Mouse (Mus musculus): ENCODE data around the gene Pate3. TPM values are rescaled to one million over a fixed set of nuclear protein-coding genes. Genes with fewer than 3 reads are reported as not detected.

The Pate3 gene
- polyA plus RNA-seq (2014; fragmentation: Illumina TruSeq; extraction: RNeasy Lipid Tissue Mini Kit (QIAGEN cat#74804); ENCODE audit: insufficient read depth, low read depth, low replicate concordance), result not detected

GRCm38 (mm10) chr9:35648102-35648501 is at the start of gene Pate3:
TSS of gene Pate3 (minus strand) at chr9:35648202.

DNA sequence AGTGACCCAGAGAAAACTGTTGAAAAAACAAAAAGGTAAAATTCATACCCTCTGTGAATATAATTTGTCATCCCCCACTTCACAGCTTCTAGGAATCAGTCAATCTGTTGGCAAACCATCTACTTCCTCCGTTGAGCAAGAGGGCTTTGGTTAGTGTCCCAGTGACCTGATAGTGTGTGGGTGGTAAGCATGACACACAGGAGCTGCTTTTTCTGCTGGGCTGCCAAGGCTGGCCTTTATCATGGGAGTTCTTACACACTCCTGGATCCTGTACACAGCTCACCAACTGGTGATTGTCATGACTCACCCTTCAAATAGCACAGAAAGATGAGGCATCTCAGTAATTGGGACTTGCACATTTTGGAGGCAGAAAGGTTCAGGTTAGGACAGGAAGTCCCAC is 39.0 kb upstream of the Pate3 start, which contains the start of gene Pate1:
TSS of gene Pate1 (minus strand) at position 378 of the 400 bp plus-strand sequence.

GRCm38 (mm10) chr9:35611841-35612240 is 36.2 kb downstream of the Pate3 start, which contains the start of gene Pate4:
TSS of gene Pate4 (minus strand) at chr9:35611941.

Other genes starting within 250 kb of the Pate3 start
- gene Cdon, start 227.1 kb downstream of the Pate3 start, polyA plus RNA-seq (2014; fragmentation: Illumina TruSeq; extraction: RNeasy Lipid Tissue Mini Kit (QIAGEN cat#74804); ENCODE audit: insufficient read depth, low read depth, low replicate concordance), result 3.2 TPM
- gene Gm1113, start 129.9 kb downstream of the Pate3 start, polyA plus RNA-seq (2014; fragmentation: Illumina TruSeq; extraction: RNeasy Lipid Tissue Mini Kit (QIAGEN cat#74804); ENCODE audit: insufficient read depth, low read depth, low replicate concordance), result not detected
- gene Ddx25, start 89.7 kb downstream of the Pate3 start, polyA plus RNA-seq (2014; fragmentation: Illumina TruSeq; extraction: RNeasy Lipid Tissue Mini Kit (QIAGEN cat#74804); ENCODE audit: insufficient read depth, low read depth, low replicate concordance), result 0.04 TPM
- 7.0 TPM for gene Pus3, start 89.6 kb downstream of the Pate3 start, polyA plus RNA-seq (2014; fragmentation: Illumina TruSeq; extraction: RNeasy Lipid Tissue Mini Kit (QIAGEN cat#74804); ENCODE audit: insufficient read depth, low read depth, low replicate concordance)
- gene Pate2, start 77.9 kb downstream of the Pate3 start, polyA plus RNA-seq (2014; fragmentation: Illumina TruSeq; extraction: RNeasy Lipid Tissue Mini Kit (QIAGEN cat#74804); ENCODE audit: insufficient read depth, low read depth, low replicate concordance), result not detected
- gene Hyls1, start 77.8 kb downstream of the Pate3 start, polyA plus RNA-seq (2014; fragmentation: Illumina TruSeq; extraction: RNeasy Lipid Tissue Mini Kit (QIAGEN cat#74804); ENCODE audit: insufficient read depth, low read depth, low replicate concordance), result 2.5 TPM
- not detected for gene Pate4, start 36.3 kb downstream of the Pate3 start, polyA plus RNA-seq (2014; fragmentation: Illumina TruSeq; extraction: RNeasy Lipid Tissue Mini Kit (QIAGEN cat#74804); ENCODE audit: insufficient read depth, low read depth, low replicate concordance)
- gene Pate1, start 39.2 kb upstream of the Pate3 start, polyA plus RNA-seq (2014; fragmentation: Illumina TruSeq; extraction: RNeasy Lipid Tissue Mini Kit (QIAGEN cat#74804); ENCODE audit: insufficient read depth, low read depth, low replicate concordance), result not detected
- not detected for gene Gm17677, start 92.8 kb upstream of the Pate3 start, polyA plus RNA-seq (2014; fragmentation: Illumina TruSeq; extraction: RNeasy Lipid Tissue Mini Kit (QIAGEN cat#74804); ENCODE audit: insufficient read depth, low read depth, low replicate concordance)
- not detected for gene Gm17727, start 129.9 kb upstream of the Pate3 start, polyA plus RNA-seq (2014; fragmentation: Illumina TruSeq; extraction: RNeasy Lipid Tissue Mini Kit (QIAGEN cat#74804); ENCODE audit: insufficient read depth, low read depth, low replicate concordance)
- not detected for gene Gm27235, start 141.9 kb upstream of the Pate3 start, polyA plus RNA-seq (2014; fragmentation: Illumina TruSeq; extraction: RNeasy Lipid Tissue Mini Kit (QIAGEN cat#74804); ENCODE audit: insufficient read depth, low read depth, low replicate concordance)
- gene D730048I06Rik, start 141.9 kb upstream of the Pate3 start, polyA plus RNA-seq (2014; fragmentation: Illumina TruSeq; extraction: RNeasy Lipid Tissue Mini Kit (QIAGEN cat#74804); ENCODE audit: insufficient read depth, low read depth, low replicate concordance), result not detected
- not detected for gene 9230110F15Rik, start 195.9 kb upstream of the Pate3 start, polyA plus RNA-seq (2014; fragmentation: Illumina TruSeq; extraction: RNeasy Lipid Tissue Mini Kit (QIAGEN cat#74804); ENCODE audit: insufficient read depth, low read depth, low replicate concordance)